Mouse (Mus musculus) urinary bladder, postnatal 4 days (tissue): ENCODE data around the gene Olfr228.
"Not testable (repeated sequence)": the region's sequence is repeated elsewhere in the genome, so short reads cannot be mapped to it uniquely, and the experiment has no call there.

ENCODE experiments used
- DNase-seq, 2 experiments: peaks; one replicate each; pipeline ENCODE4 v3.0.0; 2021 to 2022; ENCODE audit warnings: low spot score in 2 of 2

The Olfr228 gene

DNA sequence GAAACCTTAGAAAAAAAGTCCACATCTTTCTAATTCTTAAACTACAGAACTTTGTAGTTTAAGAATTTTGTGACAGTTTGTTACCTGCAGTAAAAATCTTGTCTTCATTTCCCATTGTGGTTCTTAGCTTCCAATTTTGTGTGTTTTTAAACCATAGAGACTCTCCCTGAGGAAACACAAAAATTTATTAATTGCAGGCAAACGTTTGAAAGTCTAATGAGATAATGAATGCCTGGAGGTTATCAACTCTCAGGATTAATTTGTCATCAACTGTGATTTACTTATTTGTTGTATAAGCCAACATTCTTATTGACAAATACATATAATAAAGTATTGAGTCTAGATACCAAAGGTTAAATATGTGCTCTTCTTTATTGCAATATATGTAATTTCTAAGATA is at the start of gene Olfr228:
TSS of gene Olfr228 (minus strand) at position 101 of the 400 bp plus-strand sequence.
- no peak for DNase-seq

- DNase-seq: no peak
These were observed 43.8 kb upstream of the Olfr228 start for GRCm38 (mm10) chr2:86530991-86531390.

DNA sequence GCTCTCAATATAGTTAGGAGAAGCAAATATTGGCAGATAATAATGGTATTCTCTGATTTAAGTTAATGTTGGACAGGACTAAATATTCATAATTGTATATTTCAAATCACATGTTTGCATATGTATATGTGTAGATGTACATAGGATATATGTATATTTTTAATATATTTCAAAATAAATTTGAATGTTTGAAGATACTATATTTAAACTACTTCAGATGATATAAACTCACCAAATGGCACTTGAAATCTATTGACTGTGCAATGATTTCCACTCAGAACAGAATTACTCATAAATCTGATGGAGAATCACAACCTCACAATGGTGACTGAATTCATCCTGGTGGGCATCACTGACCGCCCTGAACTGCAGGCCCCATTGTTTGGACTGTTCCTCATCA is 21.0 kb upstream of the Olfr228 start, which contains the start of gene Olfr1076:
TSS of gene Olfr1076 (plus strand) at position 301 of the 400 bp plus-strand sequence.
- DNase-seq: no peak

- DNase-seq: no peak
These were observed 22.6 kb downstream of the Olfr228 start for GRCm38 (mm10) chr2:86464442-86465109.

GRCm38 (mm10) chr2:86460434-86460833 is 26.8 kb downstream of the Olfr228 start:
- no peak for DNase-seq

GRCm38 (mm10) chr2:86456169-86456568 is 31.0 kb downstream of the Olfr228 start, which contains the start of gene Olfr1066:
TSS of gene Olfr1066 (minus strand) at chr2:86456269.
- no peak for DNase-seq

- not testable (repeated sequence) for DNase-seq
These were observed 36.7 kb downstream of the Olfr228 start, which contains the start of gene Olfr1065 for GRCm38 (mm10) chr2:86450491-86450890. TSS of gene Olfr1065 (minus strand) at chr2:86450591.

DNA sequence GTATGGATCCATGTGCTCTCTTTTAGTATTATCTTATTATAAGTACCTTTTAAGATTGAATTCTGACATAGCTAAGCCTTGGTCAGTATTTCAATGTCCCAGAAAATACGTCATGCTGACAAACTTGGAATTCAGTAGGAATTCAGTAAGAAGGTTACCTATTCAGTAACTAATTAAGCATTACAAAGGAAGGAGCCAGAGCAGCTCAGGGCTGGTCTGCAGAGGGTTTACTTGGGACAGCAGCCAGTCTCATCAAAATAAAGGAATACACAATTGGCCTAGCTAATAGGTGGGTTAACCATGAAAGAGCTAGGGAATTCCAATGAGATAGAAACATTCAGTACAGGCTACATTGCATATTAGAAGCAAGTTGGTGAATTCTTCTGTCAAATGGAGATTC is 45.1 kb downstream of the Olfr228 start:
- not testable (repeated sequence) for DNase-seq
